Mouse (Mus musculus) c-Kit-negative CD71-positive TER-119-positive erythroid progenitor cells, embryonic 14.5 days (primary cell): ENCODE data around the gene Taf13.

Experiments used
- DNase-seq: peaks from one replicate; pipeline ENCODE4 v3.0.0-alpha.2; 2013; ENCODE audit warnings: low read depth, low spot score

The Taf13 gene

DNA sequence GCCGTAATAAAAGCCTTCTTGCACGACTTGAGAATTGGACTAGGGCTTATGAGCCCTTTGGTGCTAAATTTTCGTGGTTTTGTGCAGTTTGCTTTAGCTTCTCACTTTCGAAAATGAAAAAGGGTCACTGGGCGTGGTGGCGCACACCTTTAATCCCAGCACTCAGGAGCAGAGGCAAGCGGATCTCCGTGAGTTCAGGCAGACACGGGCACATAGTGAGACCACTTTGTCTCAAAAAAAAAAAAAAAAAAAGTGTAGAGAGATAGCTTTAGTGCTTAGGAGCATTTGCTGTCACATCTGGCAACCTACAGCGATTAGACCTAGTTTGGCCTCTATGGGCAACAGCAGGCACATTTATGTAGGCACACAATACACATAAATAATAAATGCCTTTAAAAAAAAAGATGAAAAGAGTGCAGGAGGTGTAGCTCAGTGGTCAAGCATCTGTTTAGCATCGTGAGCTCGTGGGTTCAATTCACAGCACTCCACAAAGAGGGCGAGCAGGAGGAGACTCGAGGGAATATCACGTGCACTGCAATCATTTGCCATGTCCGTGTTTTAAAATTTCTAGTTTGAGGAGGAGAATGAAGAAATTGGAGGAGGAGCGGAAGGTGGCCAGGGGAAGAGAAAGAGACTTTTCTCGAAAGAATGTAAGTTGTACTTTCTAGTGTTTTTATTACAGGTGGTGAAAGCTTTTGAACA lies 962 bp downstream of the Taf13 start:
- DNase-seq: no peak

DNA sequence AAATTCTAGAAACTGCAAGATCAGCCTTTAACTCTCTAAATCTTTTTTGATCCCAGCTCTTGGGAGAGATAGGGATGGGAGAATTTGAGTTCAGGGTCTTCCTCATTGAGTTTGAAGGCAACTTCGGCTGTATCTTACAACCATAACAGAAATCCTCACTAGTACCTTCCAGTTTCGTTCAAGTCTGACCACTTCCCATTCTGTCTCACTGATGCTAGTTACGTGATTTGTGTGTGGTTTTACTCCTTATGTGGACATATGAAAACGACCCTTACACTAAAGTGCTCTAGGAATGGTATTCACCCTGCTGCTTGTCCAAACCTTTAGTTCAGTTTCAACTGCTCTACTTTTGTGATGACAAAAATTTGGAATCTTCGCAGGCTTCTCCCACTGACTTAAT lies 2.5 kb downstream of the Taf13 start:
- no peak for DNase-seq

DNA sequence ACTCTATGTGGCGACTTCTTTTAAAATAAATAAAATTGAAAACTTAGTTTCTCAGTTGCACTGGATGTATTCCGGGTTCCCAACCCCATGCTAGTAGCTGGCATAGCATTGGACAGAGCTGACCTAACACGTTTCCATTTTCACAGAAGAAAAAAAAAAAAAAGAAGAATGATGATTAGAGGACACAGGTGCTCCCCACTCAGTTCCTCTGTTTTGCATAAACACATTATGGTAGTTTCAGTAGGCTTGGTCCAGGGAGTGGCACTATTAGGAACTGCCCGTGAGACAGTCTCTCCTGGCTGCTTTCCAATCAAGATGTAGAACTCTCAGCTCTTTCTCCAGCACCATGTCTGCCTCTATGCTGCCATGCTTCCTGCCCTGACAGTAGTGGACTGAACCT lies 13.1 kb downstream of the Taf13 start:
- DNase-seq: no peak

DNA sequence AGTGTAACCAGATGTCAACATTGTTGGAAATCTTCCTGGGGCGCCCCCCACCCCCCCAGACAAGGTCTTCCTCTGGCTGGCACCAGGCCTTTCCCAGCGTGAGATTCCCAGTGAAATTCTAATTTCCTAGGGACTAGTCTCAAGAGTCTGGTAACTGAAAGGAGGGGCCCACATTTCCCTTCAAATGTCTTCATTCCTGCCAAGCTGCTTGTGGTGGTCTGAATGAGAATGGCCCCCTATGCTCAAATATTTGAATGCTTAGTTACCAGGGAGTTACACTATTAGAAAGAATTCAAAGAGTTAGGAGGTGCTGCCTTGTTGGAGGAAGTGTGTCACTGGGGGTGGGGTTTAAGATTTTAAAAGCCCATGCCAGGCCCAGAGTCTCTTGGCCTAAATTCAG lies 16.9 kb downstream of the Taf13 start:
- no peak for DNase-seq

DNA sequence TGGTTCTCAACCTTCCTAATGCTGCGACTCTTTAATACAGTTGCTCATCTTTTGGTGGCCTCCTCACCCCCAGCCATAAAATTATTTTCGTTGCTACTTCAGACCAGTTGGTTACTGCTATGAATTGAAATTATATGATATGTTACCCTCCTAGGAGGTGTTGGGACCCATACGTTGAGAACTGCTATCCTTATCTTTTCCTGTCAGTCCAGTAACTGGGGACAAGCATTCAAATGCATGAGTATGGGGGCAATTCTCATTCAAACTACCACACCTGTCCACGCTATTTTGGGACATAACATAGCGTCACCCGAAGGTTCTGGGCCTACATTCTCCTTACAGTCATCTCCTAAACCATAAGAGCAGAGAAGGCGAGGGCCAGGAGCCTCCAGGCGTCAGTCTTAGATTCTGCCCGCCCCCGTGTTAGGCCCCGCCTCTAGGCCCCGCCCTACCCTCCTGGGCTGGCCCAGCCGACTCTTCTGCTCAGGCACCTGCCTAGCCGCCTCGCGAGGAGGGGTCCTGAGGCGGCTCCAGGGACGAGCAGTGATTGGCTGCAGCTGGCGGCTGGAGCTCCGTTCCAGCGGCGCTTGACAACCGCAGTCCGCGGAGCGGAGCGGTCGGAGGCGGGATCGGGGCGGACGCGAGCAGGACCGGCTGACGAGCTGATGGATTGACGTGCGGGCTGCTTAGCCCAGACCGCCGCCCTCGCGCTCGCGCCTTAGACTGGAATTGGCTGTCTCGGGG lies 19.5 kb downstream of the Taf13 start, which contains the start of gene Wdr47:
Gene Wdr47 (plus strand): TSS at position 494 of the 744 bp plus-strand sequence.
- peak; percentile 89 for DNase-seq

DNA sequence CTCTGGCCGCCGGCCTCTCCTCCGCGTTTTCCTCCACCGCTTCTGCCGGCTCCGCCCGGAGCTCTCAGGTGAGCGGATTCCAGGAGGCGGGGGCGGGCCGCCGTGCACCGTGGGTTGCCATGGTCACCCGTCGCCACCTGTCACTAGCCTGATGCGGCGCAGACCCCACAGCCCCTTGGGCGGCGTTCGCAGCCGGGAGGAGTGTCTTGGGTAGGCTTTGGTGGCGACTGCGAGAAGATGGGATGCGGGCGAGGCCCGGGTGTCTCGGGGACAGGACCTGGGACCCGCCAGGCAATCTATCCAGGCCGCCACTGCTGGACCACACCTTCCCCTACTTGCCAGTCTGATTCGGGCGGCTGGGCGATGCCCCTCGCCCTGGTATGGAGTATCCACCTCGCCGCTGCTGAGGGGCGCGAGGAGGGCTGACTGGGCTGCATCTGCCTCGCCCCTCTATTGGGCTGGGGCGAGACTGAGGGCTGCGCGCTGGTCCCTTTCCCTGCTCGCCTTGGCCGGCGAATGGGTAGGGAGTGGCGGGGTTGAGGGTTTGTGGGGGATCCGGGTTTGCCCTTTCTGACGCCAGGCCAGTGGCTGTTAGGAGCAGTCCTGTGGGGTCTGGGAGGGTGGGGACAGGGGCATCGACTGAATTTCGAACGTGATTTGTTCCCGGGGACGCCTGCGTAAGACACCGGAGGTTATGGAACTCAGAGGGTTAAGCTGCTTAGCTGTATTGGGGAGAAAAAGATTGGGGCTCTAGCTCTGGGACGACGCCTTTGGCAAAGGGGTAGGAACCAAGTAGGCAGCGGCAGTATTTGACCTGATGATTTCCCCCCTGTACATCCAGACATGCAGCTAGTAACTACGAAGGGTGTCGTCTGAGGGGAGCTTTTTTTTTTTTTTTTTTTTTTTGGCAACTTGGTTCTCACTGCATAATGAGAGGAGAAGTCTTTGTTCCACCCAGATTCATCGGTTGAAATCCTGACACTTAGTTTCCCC lies 20.3 kb downstream of the Taf13 start:
- DNase-seq: no peak

DNA sequence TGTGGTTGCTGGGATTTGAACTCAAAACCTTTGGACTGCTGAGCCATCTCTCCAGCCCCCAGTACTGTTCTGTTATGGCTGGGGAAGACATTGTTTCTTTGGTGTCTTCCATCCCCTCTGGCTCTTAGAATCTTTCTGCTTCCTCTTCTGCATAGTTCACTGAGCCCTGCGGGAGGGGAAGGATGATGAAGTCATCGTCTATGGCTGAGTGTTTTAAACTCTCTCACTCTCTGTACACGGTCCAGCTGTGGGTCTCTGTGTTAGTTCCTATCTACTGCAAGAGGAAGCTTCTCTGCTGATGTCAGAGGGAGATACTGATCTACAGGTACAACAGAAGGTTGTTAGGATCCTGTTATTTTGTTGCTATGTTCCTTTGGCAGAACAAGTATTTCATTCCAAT lies 37.4 kb downstream of the Taf13 start:
- no peak for DNase-seq
